Mouse (Mus musculus): ENCODE measurements around the gene Ect2. TPM values are rescaled to one million over a fixed set of nuclear protein-coding genes. Genes with fewer than 3 reads are reported as not detected.

Gene Ect2
- polyA plus RNA-seq, 1 experiment from 2014 or later, result 33.1 TPM

GRCm38 (mm10) chr3:27188386-27188785 is 34.7 kb upstream of the Ect2 start:
- ATAC-seq, result no peak
- H3K4me1 ChIP-seq (replicated peaks), result peaks cover 16% of the 10 kb centered on the region
- H3K4me3 ChIP-seq (replicated peaks), result no peak overlapping the region
- H3K36me3 ChIP-seq, result no peaks in the 10 kb centered on the region
- 95% methylated on average over 1 of the region's 1 CpGs for WGBS
- H3K27me3 ChIP-seq, result 0 out of 2 replicates have a peak, but pooled peaks cover 3% of the 10 kb centered on the region
- H3K4me2 ChIP-seq (replicated peaks), result no peak overlapping the region
- no peak overlapping the region for H3K9ac ChIP-seq (replicated peaks)
- no peaks in the 10 kb centered on the region for H3K9me3 ChIP-seq
- H3K27ac ChIP-seq, result no peak overlapping the region

- Histone ChIP-seq H3K9me3 (no peaks in the 10 kb centered on the region), H3K4me2 (replicated peaks) (peak overlapping the region; percentile 94), H3K27me3 (0 out of 2 replicates have a peak, but pooled peaks cover 3% of the 10 kb centered on the region), H3K4me1 (replicated peaks) (peaks cover 9% of the 10 kb centered on the region; the same call in 1 of the 2 replicates), H3K27ac (no peak overlapping the region), H3K4me3 (replicated peaks) (peak overlapping the region; percentile 74), H3K9ac (replicated peaks) (peak overlapping the region; percentile 78), H3K36me3 (no peaks in the 10 kb centered on the region)
- WGBS, result 14% methylated on average over 19 of the region's 19 CpGs
- ATAC-seq, result no peak
Measured at GRCm38 (mm10) chr3:27183601-27184175, 30.0 kb upstream of the Ect2 start.

DNA sequence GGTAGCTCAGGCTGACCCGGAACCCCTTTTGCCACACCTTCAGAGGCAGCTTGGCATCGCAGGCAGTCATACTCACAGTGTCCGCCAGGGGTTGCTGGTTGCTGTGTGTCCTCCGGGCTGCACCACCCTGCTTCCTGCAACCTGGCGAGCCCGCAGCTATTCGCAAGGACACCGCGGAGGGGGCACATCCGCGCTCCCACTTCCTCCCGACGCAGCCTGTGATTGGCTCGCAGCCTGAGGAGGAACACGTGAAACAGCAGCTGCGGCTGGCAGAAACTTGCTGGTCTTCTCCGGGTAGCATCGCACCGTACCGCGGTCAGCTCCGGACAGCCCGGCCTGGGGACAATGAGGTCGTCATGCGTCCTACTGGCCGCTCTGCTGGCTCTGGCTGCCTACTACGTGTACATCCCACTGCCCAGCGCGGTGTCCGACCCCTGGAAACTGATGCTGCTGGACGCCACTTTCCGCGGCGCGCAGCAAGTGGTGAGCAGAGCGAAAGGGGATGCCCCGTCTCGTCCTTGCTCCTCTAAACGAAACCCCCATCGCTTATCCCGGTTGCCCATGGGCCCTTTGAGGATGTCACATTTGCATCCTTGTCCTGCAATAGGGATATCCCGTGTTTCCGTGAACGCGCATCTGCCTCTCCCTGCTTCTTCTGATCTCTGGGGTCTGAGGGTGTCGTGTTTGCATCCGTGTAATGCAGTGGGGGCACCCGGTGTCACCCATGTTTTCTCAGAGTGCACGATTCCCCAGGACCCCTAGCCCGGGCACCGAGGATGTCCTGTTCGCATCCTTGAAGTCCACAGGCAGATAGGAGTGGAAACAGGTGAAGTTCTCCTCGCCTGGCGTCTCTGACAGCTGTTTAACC is 29.3 kb upstream of the Ect2 start, which contains the start of gene Nceh1:
Nceh1 (plus strand) TSS at position 233 of the 868 bp plus-strand sequence.
- peak; percentile 100 for ATAC-seq
- 0 out of 2 replicates have a peak within 1 kb of the TSS, but pooled peaks have one; percentile 22 for H3K27ac ChIP-seq
- H3K4me2 ChIP-seq (replicated peaks), result peak within 1 kb of the TSS; percentile 94
- H3K9ac ChIP-seq (replicated peaks), result peak within 1 kb of the TSS; percentile 78
- H3K4me3 ChIP-seq (replicated peaks), result peak within 1 kb of the TSS; percentile 74
- 1% methylated on average over 54 of the region's 54 CpGs for WGBS
- H3K27me3 ChIP-seq, result 0 out of 2 replicates have a peak, but pooled peaks cover 3% of the 10 kb centered on the region
- no peaks in the 10 kb centered on the region for H3K9me3 ChIP-seq
- peaks cover 9% of the 10 kb centered on the region; the same call in 1 of the 2 replicates for H3K4me1 ChIP-seq (replicated peaks)
- no peaks in the 10 kb centered on the region for H3K36me3 ChIP-seq

- Histone ChIP-seq H3K36me3 (no peaks in the 10 kb centered on the region), H3K27me3 (0 out of 2 replicates have a peak, but pooled peaks cover 3% of the 10 kb centered on the region), H3K9me3 (no peaks in the 10 kb centered on the region), H3K27ac (no peak overlapping the region), H3K4me3 (replicated peaks) (no peak overlapping the region), H3K4me1 (replicated peaks) (peaks cover 9% of the 10 kb centered on the region; the same call in 1 of the 2 replicates), H3K4me2 (replicated peaks) (no peak overlapping the region), H3K9ac (replicated peaks) (no peak overlapping the region)
- WGBS, result 86% methylated on average over 8 of the region's 8 CpGs
- ATAC-seq, result no peak
Measured at GRCm38 (mm10) chr3:27179711-27180110, 26.0 kb upstream of the Ect2 start.

- Histone ChIP-seq H3K4me1 (replicated peaks) (no peaks in the 10 kb centered on the region), H3K9me3 (no peaks in the 10 kb centered on the region), H3K27me3 (no peaks in the 10 kb centered on the region), H3K36me3 (no peaks in the 10 kb centered on the region), H3K9ac (replicated peaks) (no peak overlapping the region), H3K27ac (no peak overlapping the region), H3K4me2 (replicated peaks) (no peak overlapping the region), H3K4me3 (replicated peaks) (no peak overlapping the region)
- ATAC-seq, result no peak
- 77% methylated on average over 1 of the region's 1 CpGs for WGBS
Measured at GRCm38 (mm10) chr3:27170257-27170656, 16.6 kb upstream of the Ect2 start.

GRCm38 (mm10) chr3:27165481-27166065 is 11.9 kb upstream of the Ect2 start:
- no peaks in the 10 kb centered on the region for H3K9me3 ChIP-seq
- H3K4me2 ChIP-seq (replicated peaks), result no peak overlapping the region
- no peak overlapping the region for H3K27ac ChIP-seq
- no peak overlapping the region for H3K4me3 ChIP-seq (replicated peaks)
- H3K27me3 ChIP-seq, result no peaks in the 10 kb centered on the region
- H3K36me3 ChIP-seq, result no peaks in the 10 kb centered on the region
- H3K9ac ChIP-seq (replicated peaks), result no peak overlapping the region
- ATAC-seq, result no peak
- no peaks in the 10 kb centered on the region for H3K4me1 ChIP-seq (replicated peaks)
- WGBS, result 92% methylated on average over 3 of the region's 3 CpGs

GRCm38 (mm10) chr3:27162410-27162804 is 8.7 kb upstream of the Ect2 start:
- H3K9me3 ChIP-seq, result no peaks in the 10 kb centered on the region
- H3K4me2 ChIP-seq (replicated peaks), result no peak overlapping the region
- ATAC-seq, result no peak
- H3K9ac ChIP-seq (replicated peaks), result no peak overlapping the region
- 59% methylated on average over 2 of the region's 2 CpGs for WGBS
- H3K27ac ChIP-seq, result no peak overlapping the region
- H3K4me3 ChIP-seq (replicated peaks), result no peak overlapping the region
- H3K27me3 ChIP-seq, result no peaks in the 10 kb centered on the region
- H3K4me1 ChIP-seq (replicated peaks), result no peaks in the 10 kb centered on the region
- no peaks in the 10 kb centered on the region for H3K36me3 ChIP-seq

GRCm38 (mm10) chr3:27161645-27162409 is 8.1 kb upstream of the Ect2 start:
- no peak for ATAC-seq
- no peaks in the 10 kb centered on the region for H3K9me3 ChIP-seq

GRCm38 (mm10) chr3:27158910-27159309 is 5.2 kb upstream of the Ect2 start:
- WGBS, result 64% methylated on average over 4 of the region's 4 CpGs
- no peaks in the 10 kb centered on the region for H3K9me3 ChIP-seq
- H3K9ac ChIP-seq (replicated peaks), result no peak overlapping the region
- no peaks in the 10 kb centered on the region for H3K36me3 ChIP-seq
- H3K4me1 ChIP-seq (replicated peaks), result peaks cover 9% of the 10 kb centered on the region
- no peak for ATAC-seq
- H3K4me3 ChIP-seq (replicated peaks), result no peak overlapping the region
- no peaks in the 10 kb centered on the region for H3K27me3 ChIP-seq
- no peak overlapping the region for H3K4me2 ChIP-seq (replicated peaks)
- no peak overlapping the region for H3K27ac ChIP-seq

More at GRCm38 (mm10) chr3:27161645-27162409, 8.1 kb upstream of the Ect2 start:
- Histone ChIP-seq H3K4me3 (replicated peaks) (no peak overlapping the region), H3K27me3 (no peaks in the 10 kb centered on the region), H3K36me3 (no peaks in the 10 kb centered on the region), H3K4me2 (replicated peaks) (no peak overlapping the region), H3K27ac (no peak overlapping the region), H3K9ac (replicated peaks) (no peak overlapping the region), H3K4me1 (replicated peaks) (no peaks in the 10 kb centered on the region)
- 87% methylated on average over 6 of the region's 6 CpGs for WGBS

DNA sequence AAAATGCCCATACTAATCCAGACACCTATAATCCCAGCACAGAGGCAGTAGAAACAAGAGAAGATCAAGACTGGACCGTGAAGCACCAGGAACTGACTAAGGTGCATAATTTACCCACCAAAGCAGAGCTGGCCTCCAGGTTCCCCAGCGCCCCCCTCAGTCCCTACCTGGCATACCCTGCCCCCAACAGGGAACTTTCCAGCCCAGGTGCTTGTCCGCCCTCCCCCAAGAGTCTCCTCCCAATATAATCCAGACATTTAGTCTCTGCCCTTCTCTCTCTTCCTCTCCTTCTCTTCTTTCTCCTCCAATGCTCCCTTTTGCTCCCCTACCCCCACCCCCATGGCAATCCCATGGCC is 2.9 kb upstream of the Ect2 start:
- no peak overlapping the region for H3K4me3 ChIP-seq (replicated peaks)
- no peaks in the 10 kb centered on the region for H3K36me3 ChIP-seq
- ATAC-seq, result no peak
- H3K27ac ChIP-seq, result no peak overlapping the region
- 58% methylated on average over 3 of the region's 3 CpGs for WGBS
- peaks cover 25% of the 10 kb centered on the region for H3K4me1 ChIP-seq (replicated peaks)
- no peaks in the 10 kb centered on the region for H3K27me3 ChIP-seq
- H3K9ac ChIP-seq (replicated peaks), result no peak overlapping the region
- H3K9me3 ChIP-seq, result no peaks in the 10 kb centered on the region
- no peak overlapping the region for H3K4me2 ChIP-seq (replicated peaks)

- Histone ChIP-seq H3K36me3 (no peaks in the 10 kb centered on the region), H3K27ac (no peak overlapping the region), H3K4me1 (replicated peaks) (peaks cover 28% of the 10 kb centered on the region), H3K4me3 (replicated peaks) (no peak overlapping the region), H3K9ac (replicated peaks) (no peak overlapping the region), H3K9me3 (no peaks in the 10 kb centered on the region), H3K27me3 (no peaks in the 10 kb centered on the region), H3K4me2 (replicated peaks) (no peak overlapping the region)
- no peak for ATAC-seq
- 75% methylated on average over 9 of the region's 9 CpGs for WGBS
Measured at GRCm38 (mm10) chr3:27155856-27156593, 2.3 kb upstream of the Ect2 start.

Data from midbrain, embryonic 13.5 days (tissue).